Mouse (Mus musculus) MEL (cell line): Measurements from ENCODE around the gene Haghl. TPM values are rescaled to one million over a fixed set of nuclear protein-coding genes. Genes with fewer than 3 reads are reported as not detected.

Experiments used
- DNase-seq: peaks from one replicate; pipeline ENCODE4 v3.0.0; 2011; ENCODE audit warnings: low read depth, low spot score
- H3K27ac ChIP-seq: 2 replicates; pipeline ENCODE4 v1.5.1; 2012; ENCODE audit warnings: low read depth, mild to moderate bottlenecking, control low read depth, low read length, moderate library complexity; ENCODE audit not compliant: control insufficient read depth
- H3K27me3 ChIP-seq, 2 experiments: fragments of 150-350 bp in 1 of 2; sonication (generic) in 1 of 2; 2 replicates each; pipeline ENCODE4 v1.6.1; 2012; ENCODE audit warnings: low read length in 2 of 2, mild to moderate bottlenecking in 2 of 2, improper control_type of control experiment in 1 of 2, moderate library complexity in 1 of 2; ENCODE audit not compliant: insufficient read depth in 2 of 2, control insufficient read depth in 1 of 2
- H3K36me3 ChIP-seq, 2 experiments: 2 replicates each; pipeline ENCODE4 v1.6.1; 2012 to 2014; ENCODE audit warnings: low read length in 2 of 2, improper control_type of control experiment in 1 of 2, inconsistent platforms in 1 of 2, mild to moderate bottlenecking in 1 of 2; ENCODE audit not compliant: insufficient read depth in 2 of 2, control insufficient read depth in 1 of 2
- H3K4me1 ChIP-seq, 2 experiments: fragments of 150-350 bp in 1 of 2; sonication (generic) in 1 of 2; 2 replicates each; pipeline ENCODE4 v1.6.1; 2012; ENCODE audit warnings: low read length in 2 of 2, improper control_type of control experiment in 1 of 2, mild to moderate bottlenecking in 1 of 2; ENCODE audit not compliant: insufficient read depth in 2 of 2, control insufficient read depth in 1 of 2
- H3K4me3 ChIP-seq, 2 experiments: fragments of 150-350 bp in 1 of 2; sonication (generic) in 1 of 2; 2 replicates each; pipeline ENCODE4 v1.5.1; 2012; ENCODE audit warnings: low read depth in 2 of 2, low read length in 2 of 2, mild to moderate bottlenecking in 2 of 2, moderate library complexity in 2 of 2, control low read depth in 1 of 2, improper control_type of control experiment in 1 of 2; ENCODE audit not compliant: control insufficient read depth in 1 of 2, insufficient read depth in 1 of 2
- H3K79me2 ChIP-seq: 2 replicates; pipeline ENCODE4 v1.6.1; 2012; ENCODE audit warnings: mild to moderate bottlenecking, low read length, moderate library complexity; ENCODE audit not compliant: control insufficient read depth, poor library complexity, insufficient read depth
- H3K9ac ChIP-seq: 2 replicates; pipeline ENCODE4 v1.6.1; 2012; ENCODE audit warnings: low read depth, mild to moderate bottlenecking, control low read depth, low read length, moderate library complexity; ENCODE audit not compliant: control insufficient read depth, poor library complexity, severe bottlenecking
- H3K9me3 ChIP-seq: fragments of 150-350 bp; sonication (generic); replicated peaks from 2 replicates; pipeline ENCODE4 v1.6.1; 2012; ENCODE audit warnings: mild to moderate bottlenecking, low read length, improper control_type of control experiment, moderate library complexity; ENCODE audit not compliant: insufficient read depth
- ELF1 ChIP-seq: IDR thresholded peaks from 2 replicates; pipeline ENCODE4 v1.6.1; 2014; ENCODE audit warnings: low read depth, mild to moderate bottlenecking, inconsistent platforms, low read length, improper control_type of control experiment, moderate library complexity
- GABPA ChIP-seq: IDR thresholded peaks from 2 replicates; pipeline ENCODE4 v1.6.1; 2012; ENCODE audit warnings: low read depth, mild to moderate bottlenecking, inconsistent platforms, low read length, improper control_type of control experiment, moderate library complexity
- GATA1 ChIP-seq: IDR thresholded peaks from 2 replicates; pipeline ENCODE4 v1.6.1; 2011; ENCODE audit warnings: low read depth, low read length, improper control_type of control experiment
- KAT2A ChIP-seq: conservative IDR thresholded peaks from 2 replicates; pipeline ENCODE4 v1.6.1; 2012; ENCODE audit warnings: low read depth, low read length, improper control_type of control experiment, inconsistent platforms
- MAFK ChIP-seq: IDR thresholded peaks from 2 replicates; pipeline ENCODE4 v1.6.1; 2011; ENCODE audit warnings: low read depth, mild to moderate bottlenecking, low read length, improper control_type of control experiment, borderline replicate concordance
- MAZ ChIP-seq: IDR thresholded peaks from 2 replicates; pipeline ENCODE4 v1.6.1; 2012; ENCODE audit warnings: low read depth, mild to moderate bottlenecking, inconsistent platforms, low read length, improper control_type of control experiment
- MEF2A ChIP-seq: IDR thresholded peaks from 2 replicates; pipeline ENCODE4 v1.6.1; 2014; ENCODE audit warnings: low read depth, mild to moderate bottlenecking, inconsistent platforms, low read length, improper control_type of control experiment; ENCODE audit not compliant: poor library complexity, insufficient replicate concordance, severe bottlenecking; ENCODE audit errors: extremely low read depth
- MYC ChIP-seq: IDR thresholded peaks from 2 replicates; pipeline ENCODE4 v1.6.1; 2011; ENCODE audit warnings: low read depth, mild to moderate bottlenecking, low read length, improper control_type of control experiment, moderate library complexity
- POLR2AphosphoS5 ChIP-seq: IDR thresholded peaks from 2 replicates; pipeline ENCODE4 v1.6.1; 2012; ENCODE audit warnings: low read depth, borderline replicate concordance, mild to moderate bottlenecking, inconsistent platforms, low read length, moderate library complexity, mixed read lengths
- SMC3 ChIP-seq: IDR thresholded peaks from 2 replicates; pipeline ENCODE4 v1.6.1; 2011; ENCODE audit warnings: low read depth, low read length, improper control_type of control experiment
- TAL1 ChIP-seq: IDR thresholded peaks from 2 replicates; pipeline ENCODE4 v1.6.1; 2012; ENCODE audit warnings: mild to moderate bottlenecking, inconsistent platforms, low read length, moderate library complexity, mixed read lengths
- USF2 ChIP-seq, 2 experiments: IDR thresholded peaks; 2 replicates each; pipeline ENCODE4 v1.6.1; 2011 to 2012; ENCODE audit warnings: improper control_type of control experiment in 2 of 2, low read length in 2 of 2, borderline replicate concordance in 1 of 2, inconsistent platforms in 1 of 2, low read depth in 1 of 2, mild to moderate bottlenecking in 1 of 2; ENCODE audit not compliant: insufficient read depth in 1 of 2
- ZC3H11A ChIP-seq: IDR thresholded peaks from 2 replicates; pipeline ENCODE4 v1.6.1; 2012; ENCODE audit warnings: low read depth, mild to moderate bottlenecking, inconsistent platforms, low read length, improper control_type of control experiment
- ZNF384 ChIP-seq: IDR thresholded peaks from 2 replicates; pipeline ENCODE4 v1.6.1; 2012; ENCODE audit warnings: low read depth, mild to moderate bottlenecking, inconsistent platforms, low read length, improper control_type of control experiment
- polyA plus RNA-seq, 2 experiments: library from polyadenylated mRNA; stranded (reverse) in 1 of 2; unstranded in 1 of 2; fragments of >175 nt in 1 of 2; fragments of >200 nt in 1 of 2; gene quantifications; 2 replicates each; pipeline versions ENCODE4 v1.2.1 to v1.2.4; 2012; ENCODE audit warnings: low replicate concordance in 2 of 2, low read depth in 1 of 2; ENCODE audit not compliant: insufficient read length in 2 of 2, insufficient read depth in 1 of 2, missing spikeins in 1 of 2
- total RNA-seq: library from RNA; depleted of rRNA; stranded (reverse); fragments of 300-350 nt; gene quantifications from 2 replicates; pipeline ENCODE4 v1.2.3, GENCODE M21; 2012

Gene Haghl
- total and polyA plus RNA-seq, 3 experiments, result 10.7 to 13.2 TPM; not detected in 1

DNA sequence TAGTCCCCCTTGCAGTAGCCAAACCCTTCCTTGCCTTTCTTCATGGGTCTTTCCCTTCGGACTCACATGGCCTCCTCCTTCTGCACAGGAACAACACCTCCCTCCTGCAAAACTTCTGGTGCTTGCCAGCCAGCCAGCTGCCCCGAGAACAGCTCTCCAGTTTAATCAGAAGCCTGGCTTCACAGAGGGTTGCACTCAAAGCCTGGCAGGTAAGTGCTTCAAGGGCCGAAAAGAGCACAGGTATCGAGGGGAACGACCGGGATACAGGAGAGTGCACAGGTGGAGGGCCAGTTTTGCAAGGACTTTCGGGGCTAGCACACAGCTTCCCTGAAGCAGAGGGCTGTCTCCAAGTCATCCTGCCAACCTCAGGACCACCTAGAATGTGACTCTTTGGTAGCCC, 46.6 kb downstream of the Haghl start:
- TF ChIP-seq MEF2A (no peak), SMC3 (no peak)
- Histone ChIP-seq H3K36me3 (no peaks in the 10 kb centered on the region), H3K4me1 (no peaks in the 10 kb centered on the region), H3K4me3 (no peak overlapping the region), H3K27me3 (peaks cover 4% of the 10 kb centered on the region in 2 experiments; a peak in 2 of 4 replicates), H3K9ac (no peak overlapping the region), H3K79me2 (no peaks in the 10 kb centered on the region), H3K27ac (no peak overlapping the region), H3K9me3 (no peaks in the 10 kb centered on the region)
- no peak for DNase-seq

DNA sequence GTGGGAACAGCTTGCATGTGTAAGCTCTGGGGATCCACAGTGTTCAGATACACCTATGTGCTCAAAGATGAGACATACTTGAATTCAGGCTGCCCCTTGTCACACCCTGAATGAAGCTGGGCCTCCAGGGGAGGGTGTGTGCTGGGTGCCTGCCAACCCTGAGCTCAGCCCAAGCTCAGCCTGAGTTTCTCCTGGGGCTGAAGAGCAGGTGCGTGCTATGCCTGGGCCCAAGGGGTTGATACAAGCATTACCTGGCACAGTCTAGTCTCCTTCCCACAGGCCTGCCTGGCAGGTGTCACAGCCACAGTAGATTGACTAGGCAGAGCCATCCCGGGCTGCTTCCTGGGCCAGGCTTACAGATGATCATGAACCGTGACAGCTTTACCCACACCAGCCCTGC, 49.7 kb downstream of the Haghl start, which contains the start of gene Mslnl:
Gene Mslnl, plus strand, starts transcription at position 298 of the 400 bp plus-strand sequence.
- H3K27me3 ChIP-seq, result peaks cover 0 to 4% of the 10 kb centered on the region in 2 experiments; a peak in 1 of 4 replicates
- no peak within 1 kb of the TSS for H3K4me3 ChIP-seq
- TF ChIP-seq GATA1 (no peak), POLR2AphosphoS5 (no peak), ZC3H11A (no peak), MAZ (no peak), KAT2A (no peak), USF2 (IDR thresholded peaks at IDR 0.05; ENCODE audit: borderline replicate concordance in 1 of 2, insufficient read depth in 1 of 2, low read depth in 1 of 2, low read length in 2 of 2) (no peak), TAL1 (no peak), GABPA (no peak), ZNF384 (no peak), MYC (no peak)
- TF ChIP-seq, all 39 proteins: peak for 0
- DNase-seq, result no peak
- H3K9ac ChIP-seq, result no peak within 1 kb of the TSS
- no peaks in the 10 kb centered on the region for H3K9me3 ChIP-seq
- no peaks in the 10 kb centered on the region for H3K4me1 ChIP-seq
- no peaks in the 10 kb centered on the region for H3K79me2 ChIP-seq
- H3K27ac ChIP-seq, result no peak within 1 kb of the TSS
- no peaks in the 10 kb centered on the region for H3K36me3 ChIP-seq

DNA sequence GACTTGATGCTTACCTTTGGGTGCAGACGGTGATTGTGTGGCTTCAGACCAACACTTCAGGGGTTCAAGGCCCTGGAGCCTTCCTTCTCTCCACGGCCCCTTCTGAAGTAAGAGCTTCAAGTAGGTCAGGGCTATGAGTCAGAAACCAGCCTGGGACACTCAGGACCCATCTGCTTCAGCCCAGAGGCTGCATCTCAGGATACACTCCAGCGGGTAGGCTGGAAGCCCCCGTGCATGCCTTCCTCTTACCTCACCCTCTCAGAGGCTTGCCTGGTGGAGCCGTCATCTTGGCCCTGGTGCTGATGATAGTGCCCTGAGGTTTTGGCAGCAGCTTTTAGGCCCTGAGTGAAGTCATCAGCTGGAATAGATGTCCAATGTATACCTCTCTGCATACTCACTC, 50.2 kb downstream of the Haghl start:
- TF ChIP-seq MAFK, result no peak
- TF ChIP-seq ELF1, result no peak
- H3K27me3 ChIP-seq, result no peaks in the 10 kb centered on the region

More for the DNA sequence above, 50.2 kb downstream of the Haghl start:
- Histone ChIP-seq H3K9ac (no peak overlapping the region), H3K4me3 (no peak overlapping the region), H3K36me3 (no peaks in the 10 kb centered on the region), H3K27ac (no peak overlapping the region), H3K79me2 (no peaks in the 10 kb centered on the region), H3K4me1 (no peaks in the 10 kb centered on the region), H3K9me3 (no peaks in the 10 kb centered on the region)
- no peak for DNase-seq
